Mouse (Mus musculus): Measurements from ENCODE around the gene Spon1.

The Spon1 gene

DNA sequence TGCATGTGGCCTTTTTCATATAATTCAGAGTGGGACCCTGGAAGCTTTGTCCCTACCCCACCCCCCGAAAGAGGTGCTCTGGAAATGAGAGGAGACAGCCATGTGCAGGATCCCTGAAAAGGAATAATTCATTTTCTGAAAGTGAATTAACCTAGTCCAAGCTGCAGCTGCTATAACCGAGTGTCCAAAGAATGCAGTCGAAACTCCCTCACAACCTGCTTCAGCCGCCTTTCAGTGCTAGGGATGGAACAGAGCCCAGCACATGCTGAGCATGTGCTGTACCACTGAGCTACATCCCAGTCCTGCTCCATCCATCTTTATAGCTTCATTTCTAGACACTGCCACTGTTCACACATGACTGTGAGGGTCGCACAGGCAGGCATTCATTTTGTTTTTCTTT lies 79.4 kb downstream of the Spon1 start:
- DNase-seq, result no peak

DNA sequence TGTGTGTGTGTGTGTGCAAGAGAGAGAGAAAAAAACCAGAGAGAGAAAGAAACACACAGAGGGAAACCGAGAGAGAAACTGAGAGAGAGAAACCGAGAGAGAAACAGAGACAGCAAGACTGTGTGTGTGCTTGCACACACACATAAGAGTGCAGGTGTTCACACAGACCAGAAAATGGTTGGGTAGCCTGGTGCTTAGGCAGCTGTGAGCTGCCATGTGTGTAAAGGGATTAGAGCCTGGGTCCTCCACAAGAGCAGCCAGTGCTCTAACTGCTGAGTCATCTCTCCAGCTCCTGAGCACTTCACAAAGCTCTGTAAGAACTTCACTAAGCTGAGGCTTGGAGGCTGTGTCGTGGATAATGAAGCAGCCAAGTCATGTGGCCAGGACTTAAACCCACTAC lies 80.8 kb downstream of the Spon1 start:
- DNase-seq, result no peak

DNA sequence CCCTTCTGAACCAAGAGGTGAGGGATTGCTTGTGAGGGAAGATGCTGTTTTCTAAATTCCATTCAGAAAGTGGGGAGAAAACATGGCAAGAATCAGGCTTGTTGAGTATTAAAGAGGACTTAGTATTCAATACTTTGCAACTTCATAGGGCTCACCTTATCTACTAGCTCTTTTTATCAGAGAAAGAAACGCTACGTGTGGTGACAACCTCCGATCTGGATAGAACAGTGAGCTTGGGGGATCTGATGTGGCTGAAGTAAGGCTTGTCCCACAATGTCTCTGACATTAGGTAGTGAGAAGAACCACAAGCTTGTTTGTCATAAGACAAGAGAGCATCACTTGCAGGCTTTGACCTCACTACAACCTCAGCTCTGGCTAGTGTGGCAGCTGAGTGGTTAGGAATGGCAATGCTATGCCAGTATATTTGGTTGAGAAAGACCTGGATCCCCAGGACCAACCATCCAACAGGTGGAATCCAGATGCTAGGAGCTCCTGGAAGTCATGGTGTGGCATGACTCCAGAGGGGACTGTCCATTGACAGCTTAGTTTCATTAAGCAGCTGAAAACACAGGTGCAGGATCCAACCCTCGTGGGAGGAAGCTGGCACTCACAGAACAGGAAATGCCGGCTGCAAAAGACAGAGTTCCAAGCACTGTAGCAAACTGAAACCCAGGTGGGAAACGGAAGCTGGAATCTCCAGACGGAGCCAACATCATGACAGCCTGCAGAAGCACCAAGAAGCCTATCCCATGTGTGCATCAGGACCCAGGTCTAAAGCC lies 81.4 kb downstream of the Spon1 start:
- no peak for DNase-seq

DNA sequence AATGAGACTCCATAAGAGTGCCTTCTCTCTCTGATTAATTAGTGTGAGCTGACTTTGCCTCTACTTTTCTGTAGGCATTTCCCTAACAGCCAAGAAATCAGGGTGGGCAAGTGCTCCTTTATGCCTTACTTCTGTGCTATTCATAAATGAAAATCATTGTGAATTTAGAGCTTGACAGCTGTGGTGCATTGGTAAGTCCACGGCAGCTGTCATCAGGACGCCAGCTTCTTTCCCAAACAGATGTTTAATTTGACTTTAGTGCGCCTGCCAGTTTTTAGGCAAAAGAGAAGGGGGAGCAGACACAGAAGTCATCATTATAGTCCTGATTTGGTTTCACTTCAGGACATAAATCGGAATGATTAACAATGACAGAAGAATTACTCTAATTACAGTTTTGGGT lies 84.6 kb downstream of the Spon1 start:
- no peak for DNase-seq

DNA sequence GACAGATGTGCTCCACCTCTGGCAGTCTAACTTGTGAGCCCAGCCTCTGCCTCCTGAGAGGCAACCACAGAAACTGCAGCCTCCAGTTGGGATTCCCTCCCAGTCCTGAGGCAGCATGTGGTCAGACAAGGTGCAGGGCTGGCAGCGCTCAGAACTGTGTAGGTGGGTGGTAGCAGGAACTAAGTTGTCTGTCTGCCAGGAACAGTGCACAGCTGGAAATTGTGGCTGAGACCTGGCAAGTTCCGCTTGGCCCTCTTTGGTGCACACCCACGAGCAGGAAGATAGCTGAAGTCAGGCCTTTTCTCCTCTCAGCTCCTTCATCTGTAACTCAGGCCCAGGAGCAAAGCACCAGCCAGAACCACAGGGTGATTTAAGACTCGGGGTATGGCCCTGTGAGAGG lies 89.6 kb downstream of the Spon1 start:
- DNase-seq, result no peak

DNA sequence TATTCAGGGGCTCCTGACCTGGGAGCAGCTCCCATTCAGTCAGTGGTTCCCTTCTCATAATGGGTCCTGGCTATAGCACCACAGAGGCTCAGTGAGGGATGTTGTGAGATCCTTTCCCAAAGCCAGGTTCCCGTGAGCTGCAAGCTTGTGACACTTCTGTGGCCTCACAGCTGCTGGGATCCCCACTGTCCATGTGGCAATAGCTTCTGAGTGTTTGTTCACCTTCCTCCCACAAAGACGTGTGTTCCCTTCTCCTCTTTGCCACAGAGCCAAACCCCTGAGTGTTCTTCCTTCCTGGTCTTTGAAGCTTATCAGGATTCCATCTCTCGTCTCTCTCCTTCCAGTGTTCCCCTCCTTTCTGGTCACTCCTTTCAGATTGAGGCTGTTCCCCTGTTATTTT lies 90.3 kb downstream of the Spon1 start:
- no peak for DNase-seq

DNA sequence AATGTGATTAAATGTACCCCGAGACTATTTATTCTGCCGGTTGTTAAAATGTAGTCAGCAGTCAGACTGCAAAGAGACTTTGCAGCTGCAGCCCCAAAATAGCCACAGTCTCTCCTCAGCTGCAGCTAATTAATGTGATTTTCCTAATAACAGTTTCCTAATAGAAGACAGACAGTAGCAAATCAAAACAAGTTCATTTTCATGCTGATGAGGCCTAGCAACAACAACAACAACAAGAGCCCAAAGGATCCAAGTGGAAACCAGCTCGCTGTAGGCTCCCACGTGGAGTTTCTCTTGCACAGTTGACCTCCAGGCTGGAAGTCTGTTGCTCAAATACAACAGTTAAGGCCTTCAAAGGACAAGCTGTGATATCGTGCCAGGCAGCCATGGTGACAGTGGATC lies 93.7 kb downstream of the Spon1 start:
- DNase-seq, result no peak

DNA sequence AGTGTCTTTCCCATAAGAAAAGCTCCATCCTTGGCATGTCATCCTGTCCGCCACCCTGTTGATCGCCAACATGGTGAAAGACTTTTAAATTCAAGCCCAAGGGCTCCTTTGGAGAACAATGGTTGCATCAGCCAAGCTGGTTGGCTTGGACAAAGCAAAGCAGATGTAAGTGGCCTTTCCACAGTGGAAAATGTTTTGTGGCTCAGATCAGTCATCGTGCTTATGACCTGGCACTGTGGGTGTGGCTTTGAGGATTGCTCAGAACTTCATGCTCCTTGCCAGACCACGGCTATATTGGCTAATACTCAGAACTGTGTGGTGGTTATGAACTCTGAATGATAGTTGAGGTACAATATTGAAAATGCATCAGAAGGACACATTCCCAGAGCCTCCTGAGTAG lies 96.2 kb downstream of the Spon1 start:
- no peak for DNase-seq

DNA sequence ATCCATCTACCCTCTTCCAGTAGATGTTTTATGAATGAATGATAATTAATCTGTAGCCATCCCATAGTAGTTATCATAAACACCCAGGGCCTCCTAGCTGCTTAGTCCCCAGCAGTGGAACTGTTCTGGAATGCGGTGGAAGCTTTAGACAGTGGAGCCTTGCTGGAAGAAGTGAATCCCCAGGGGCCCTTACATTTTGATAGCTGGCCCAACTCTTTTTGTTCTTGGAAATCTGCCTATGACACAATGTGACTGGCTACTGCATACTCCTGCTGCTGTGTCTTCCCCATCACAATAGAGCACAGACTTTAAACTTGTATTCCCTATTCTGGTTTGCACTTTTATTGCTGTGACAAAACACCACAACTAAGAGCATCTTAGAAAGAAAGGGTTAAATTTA lies 107.0 kb downstream of the Spon1 start:
- DNase-seq, result no peak

DNA sequence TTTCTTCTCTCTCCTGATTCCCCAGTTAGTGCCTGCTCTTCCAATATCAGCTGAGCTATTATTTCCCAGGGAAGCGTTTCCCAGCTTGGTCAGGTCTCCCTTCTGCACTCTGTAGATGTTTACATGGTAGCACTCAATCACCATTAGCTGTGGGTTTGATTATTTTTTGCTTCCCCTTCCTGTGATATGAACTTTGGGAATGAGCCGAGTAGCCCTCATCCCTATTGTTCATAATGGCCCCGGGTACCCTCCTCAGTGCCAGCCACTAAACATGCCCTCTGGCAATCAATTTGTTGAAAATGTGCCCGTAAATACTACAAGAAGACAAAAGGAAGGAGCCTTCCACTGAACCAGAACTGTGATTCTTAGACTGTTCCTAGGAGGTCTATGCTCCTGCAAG lies 111.7 kb downstream of the Spon1 start:
- no peak for DNase-seq

DNA sequence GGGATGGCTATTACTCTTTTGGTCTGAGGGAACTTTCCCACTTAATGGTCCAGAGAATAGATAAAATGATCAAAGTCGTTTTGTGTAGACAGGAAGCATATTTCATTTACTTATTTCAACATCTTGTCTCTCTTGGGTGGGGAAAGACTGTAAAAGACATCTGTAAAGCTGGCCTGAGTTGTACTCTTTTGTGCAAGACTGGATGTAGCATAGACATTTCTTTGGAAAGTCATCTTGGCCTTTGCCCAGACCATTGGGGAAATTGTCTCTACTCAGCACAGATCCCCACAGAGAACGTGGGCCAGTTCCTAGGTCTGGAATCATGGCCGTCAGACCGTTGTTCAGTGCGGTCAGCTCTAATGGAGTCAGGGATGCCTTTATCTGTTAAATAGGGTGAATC lies 112.1 kb downstream of the Spon1 start:
- no peak for DNase-seq

DNA sequence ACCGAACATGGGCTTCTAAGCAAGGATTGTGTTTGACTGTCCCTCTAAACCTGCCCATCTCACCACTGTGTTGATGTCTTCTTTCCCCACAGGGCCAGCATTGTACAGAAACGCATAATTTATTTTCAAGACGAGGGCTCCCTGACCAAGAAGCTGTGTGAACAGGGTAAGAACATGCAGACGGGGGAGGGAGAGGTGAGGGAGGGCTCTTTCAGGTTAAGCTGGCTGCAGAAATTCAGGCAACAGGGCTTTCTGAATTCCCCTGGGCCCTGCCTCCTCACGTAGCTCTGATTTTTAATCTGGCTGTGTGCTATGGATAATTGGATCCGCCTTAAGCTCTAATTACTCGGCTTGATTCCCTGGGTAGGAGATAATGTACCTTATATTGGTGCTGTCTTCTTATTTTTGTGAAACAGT lies 113.3 kb downstream of the Spon1 start:
- DNase-seq, result no peak

DNA sequence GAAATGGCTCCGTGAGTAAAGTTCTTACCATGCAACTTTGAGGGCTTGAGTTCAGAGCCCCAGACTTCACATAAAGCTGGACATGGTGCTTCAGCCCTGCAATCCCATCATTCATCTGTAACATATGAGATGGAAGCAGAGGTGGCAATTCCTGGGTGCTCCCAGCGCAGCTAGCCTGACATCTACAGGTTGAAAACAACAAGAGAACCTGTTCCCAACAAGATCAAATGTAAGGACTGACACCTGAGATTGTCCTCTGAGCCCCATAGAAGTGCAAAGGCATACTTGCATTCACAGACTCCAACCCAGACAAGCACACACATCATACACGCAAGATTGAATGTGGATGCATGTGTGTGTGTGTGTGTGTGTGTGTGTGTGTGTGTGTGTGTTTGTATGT lies 114.2 kb downstream of the Spon1 start:
- no peak for DNase-seq

DNA sequence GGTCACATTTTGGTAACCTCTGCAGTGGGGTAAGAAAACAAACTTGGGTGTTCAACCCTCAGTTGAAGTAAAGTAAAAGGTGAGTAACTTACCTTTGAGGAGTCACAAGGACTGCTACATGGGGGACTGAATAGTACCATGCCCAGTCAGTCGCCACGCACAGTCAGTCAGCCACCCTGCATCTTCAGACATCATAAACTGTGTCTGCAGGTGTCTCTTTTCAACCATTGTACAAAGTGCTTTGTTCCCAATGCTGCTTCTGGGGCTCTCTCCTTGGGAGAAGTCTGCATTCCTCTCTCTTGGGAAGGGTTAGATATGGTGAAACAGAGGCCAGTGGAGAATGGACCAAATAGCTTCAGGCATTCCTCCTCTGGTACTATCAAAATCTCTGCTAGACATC lies 125.0 kb downstream of the Spon1 start:
- no peak for DNase-seq

DNA sequence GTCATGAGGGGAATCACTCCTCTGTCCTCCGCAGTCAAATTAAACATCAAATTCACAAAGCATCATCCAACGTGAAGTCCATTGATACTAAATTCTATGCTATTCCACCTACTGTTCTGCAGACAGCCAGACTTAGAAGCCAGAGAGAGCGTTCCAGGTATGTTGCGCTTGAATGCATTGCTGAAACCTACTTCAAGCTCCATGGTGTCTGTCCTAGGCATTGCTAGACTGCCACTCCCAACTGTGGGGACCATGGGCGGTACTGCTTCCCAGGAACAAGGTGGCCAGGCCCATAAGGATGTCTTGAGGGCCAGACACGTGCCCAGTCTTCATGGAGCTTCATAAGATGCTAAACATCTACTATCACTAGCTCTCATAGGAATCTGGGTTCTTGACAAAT lies 125.7 kb downstream of the Spon1 start:
- DNase-seq, result no peak

DNA sequence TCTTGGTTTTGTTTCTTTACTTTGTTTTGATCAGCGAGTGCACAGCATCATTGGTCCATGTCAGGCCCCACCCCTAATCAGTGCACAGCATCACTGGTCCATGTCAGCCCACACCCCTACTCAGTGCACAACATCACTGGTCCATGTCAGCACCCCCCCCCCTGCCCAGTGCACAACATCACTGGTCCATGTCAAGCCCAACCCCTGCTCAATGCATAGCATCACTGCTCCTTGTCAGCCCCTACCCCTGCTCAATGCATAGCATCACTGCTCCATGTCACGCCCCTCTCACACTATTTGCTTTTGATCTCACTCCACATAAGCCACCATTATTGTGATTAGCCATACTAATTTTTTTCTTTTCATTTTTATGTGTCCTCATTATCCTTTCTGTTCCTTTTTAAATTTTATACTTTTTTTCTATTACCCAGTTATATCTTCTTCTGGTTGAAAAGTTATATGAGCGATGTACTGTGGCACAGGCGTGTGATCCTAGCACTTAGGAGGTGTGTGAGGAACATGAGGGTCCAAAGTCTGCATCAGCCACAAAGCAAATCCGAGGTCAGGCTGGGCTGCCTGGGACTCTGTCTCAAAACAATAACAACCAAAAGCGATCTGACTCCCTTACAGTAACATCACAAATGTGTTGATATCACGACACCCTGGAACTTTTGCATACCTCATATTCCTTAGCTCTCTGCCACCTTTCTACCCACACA lies 128.3 kb downstream of the Spon1 start:
- DNase-seq, result no peak

DNA sequence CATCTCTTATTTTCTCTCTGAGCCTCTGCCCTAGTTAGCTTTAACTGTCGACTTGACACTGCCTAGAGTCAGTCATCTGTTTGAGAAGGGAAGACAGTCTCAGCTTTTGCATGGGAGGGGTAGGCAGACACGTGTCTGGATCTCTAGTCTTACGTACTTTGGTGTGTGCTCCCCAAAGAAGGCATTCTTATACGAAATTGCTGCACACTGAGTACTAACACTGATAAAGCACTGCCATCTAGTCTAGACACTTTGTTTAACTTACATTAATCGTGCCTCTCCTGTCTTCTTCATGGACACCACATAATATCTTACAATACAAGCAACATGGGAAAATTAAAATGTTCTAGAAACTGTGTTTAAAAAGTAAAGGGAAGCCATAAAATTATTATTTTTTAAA lies 129.5 kb downstream of the Spon1 start:
- DNase-seq, result no peak

DNA sequence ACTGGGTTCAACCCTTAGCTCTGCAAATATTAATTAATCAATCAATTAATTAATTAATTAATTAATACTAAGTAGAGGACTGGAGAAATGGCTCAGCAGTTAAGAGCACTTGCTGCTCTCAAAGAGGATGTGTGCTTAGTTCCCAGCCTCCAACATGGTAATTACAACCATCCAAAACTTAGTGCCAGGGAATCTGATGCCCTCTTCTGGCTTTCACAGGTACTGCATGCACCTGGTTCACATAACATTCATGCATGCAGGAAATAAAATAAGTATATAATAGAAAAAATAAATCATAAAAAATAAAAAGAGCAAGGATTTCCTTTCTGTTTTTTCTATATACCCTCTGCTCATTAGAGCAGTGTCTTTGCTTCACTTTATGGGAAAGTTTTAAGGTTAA lies 132.6 kb downstream of the Spon1 start:
- no peak for DNase-seq

DNA sequence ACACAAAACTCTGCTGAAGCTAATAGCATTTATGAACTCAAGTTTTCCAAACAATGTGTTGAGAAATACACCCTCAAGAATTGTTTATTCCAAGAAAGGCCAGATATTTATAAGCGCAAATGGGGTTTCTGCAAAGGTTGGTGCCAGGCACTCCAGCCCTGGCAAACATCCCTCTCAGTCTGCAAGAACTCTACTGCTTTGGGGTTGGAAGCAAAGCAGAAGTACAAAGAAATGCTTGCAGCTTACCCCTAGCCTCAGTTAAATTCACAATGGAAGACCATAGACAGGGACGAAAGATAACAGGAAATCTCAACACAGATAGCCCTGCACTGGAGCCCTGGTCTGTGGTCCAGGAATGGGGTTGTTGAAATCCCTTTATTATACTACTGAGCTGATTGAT lies 135.7 kb downstream of the Spon1 start:
- DNase-seq, result no peak

DNA sequence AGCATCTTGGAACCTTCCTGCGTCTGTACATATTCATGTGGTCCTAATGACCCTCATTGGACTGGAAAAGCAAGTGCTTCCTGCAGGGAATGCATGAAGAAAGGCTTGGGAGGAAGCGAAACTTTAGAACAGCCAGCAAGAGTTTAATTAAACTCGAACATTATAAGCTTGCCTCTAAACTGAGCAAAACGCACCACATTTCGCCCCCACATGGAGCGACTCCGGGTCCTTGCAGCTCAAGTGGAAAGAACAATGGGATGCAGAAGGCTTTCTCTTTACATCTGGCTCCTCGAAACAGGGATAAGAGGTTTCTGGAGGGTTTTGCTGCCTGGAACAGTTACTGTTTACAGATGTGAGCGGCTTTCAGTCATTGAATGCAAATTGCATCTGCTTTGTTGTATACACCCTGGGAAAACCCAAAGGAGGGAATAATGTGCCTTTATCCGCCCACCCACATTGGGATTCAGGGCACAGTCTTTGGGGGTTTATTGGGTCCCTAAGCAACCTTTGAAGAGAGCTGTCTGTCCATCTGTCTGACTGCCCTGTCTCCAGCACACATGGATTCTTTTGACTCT lies 136.2 kb downstream of the Spon1 start:
- no peak for DNase-seq

DNA sequence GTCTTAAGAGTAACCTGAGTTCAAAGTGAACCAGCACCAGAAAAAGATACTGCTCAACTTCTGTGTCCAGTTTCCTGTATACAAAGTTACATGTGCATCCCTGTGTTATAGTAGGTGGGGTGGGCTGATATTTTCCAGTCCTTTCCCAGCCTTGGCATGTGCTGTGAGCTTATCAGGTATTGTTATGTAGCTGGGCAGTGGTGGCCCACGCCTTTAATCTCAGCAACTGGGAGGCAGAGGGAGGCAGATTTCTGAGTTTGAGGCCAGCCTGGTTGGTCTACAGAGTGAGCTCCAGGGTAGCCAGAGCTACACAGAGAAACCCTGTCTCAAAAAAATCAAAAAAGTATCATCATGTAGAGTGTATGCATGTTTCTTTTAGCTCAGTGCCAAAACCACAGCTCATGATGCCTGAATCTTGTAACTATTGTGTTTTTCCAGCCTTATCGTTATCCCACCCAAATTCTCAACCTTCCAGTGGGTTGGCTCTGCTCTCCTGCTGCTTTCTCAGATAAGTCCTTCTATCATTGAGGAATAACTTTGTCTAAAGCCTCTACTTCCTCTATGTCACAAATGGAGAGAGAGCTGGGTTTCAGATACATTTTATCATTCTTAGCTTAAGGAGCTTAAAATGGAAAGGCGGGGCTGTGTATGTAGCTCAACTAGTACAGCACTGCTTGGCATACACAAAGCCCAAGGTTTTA lies 137.5 kb downstream of the Spon1 start:
- DNase-seq, result no peak

DNA sequence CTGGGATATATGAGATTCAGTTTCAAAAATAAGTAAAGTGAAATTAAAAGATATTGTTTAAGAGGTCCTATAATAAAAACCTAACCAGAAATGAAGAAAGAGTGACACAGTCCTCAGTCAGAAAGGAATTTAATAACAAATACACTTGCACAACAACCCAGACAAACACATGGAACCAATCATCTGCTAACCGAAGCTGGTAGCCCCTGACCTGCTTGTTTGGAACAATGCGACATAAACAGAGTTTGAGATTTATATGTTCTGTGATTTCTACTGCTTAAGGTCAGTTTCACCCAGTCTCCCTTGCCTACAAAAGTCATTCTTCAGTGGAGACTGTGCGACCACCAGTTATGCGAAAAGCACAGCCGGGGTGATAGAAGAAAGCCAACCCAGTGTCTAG lies 138.1 kb downstream of the Spon1 start:
- DNase-seq, result no peak

DNA sequence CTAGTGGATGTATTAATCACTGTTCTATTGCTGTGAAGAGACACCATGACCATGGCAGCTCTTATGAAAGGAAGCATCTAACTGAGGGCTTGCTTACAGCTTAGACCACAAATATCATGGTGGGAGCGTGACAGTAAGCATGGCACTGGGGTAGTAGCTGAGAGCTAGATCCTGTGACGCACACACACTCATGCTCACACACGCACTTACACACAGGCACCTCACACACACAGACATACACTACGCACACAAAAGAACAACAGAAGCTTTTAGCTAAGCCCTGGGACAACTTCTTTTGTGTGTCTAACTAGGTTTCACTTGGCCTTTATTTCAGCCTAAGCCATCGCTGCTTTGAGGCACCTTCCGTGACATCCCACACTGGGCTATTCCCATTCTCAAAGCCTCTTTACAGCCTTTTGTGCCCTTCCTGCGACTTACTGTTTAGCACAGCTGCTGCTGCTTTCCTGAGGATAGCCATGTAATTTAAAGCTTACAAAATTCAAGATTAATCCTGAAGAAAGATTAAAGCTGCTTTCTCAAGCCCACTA lies 138.6 kb downstream of the Spon1 start:
- no peak for DNase-seq

Data from B cell, adult 2 months (primary cell).